Comparison of ENCODE assay signal across 8 mouse cellular contexts in the genomic region with DNA sequence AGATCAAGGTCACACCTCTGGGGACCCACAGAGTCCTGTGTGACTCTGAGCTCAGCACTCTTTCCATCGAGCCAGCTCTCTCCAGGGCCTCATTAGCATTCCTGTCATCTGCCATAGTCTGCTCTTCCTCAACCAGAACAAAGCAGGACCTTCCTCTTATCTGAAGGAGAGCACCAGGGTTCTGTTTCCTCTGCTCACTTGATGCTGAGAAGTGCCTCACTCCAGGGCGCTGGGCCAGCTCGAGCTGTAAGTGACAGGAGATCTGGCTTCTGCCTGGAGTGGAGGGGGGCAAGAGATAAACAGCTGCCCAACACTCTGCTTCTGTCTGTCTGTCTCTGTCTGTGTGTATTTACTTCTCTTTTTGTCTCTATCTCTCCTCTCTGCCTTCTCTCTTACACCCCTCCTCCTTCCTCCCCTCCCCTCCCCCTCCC. TPM values are rescaled to one million over a fixed set of nuclear protein-coding genes. Genes with fewer than 3 reads are reported as not detected.
DNase-seq lines count a peak whose midpoint lies in the region; ATAC-seq and TF ChIP-seq lines count a peak whose summit lies in the region.

No protein-coding gene starts in this region.

- no peak overlapping the region for H3K9ac ChIP-seq in forebrain, embryonic 16.5 days (replicated peaks; ENCODE audit: low read depth, low read length)
- no peak overlapping the region for H3K9ac ChIP-seq in MEL (ENCODE audit: control insufficient read depth, low read depth, low read length, poor library complexity, severe bottlenecking)
- no peak overlapping the region for H3K9ac ChIP-seq in heart, embryonic 13.5 days
- no peak overlapping the region for H3K9ac ChIP-seq in liver, embryonic 16.5 days (ENCODE audit: low read depth, low read length)

- peak overlapping the region; percentile 16 for H3K27ac ChIP-seq in forebrain, embryonic 10.5 days
- H3K27ac ChIP-seq in forebrain, embryonic 16.5 days (ENCODE audit: low read length), result no peak overlapping the region
- peak overlapping the region; percentile 87 for H3K27ac ChIP-seq in MEL (ENCODE audit: control insufficient read depth, low read depth, low read length)
- peak overlapping the region; percentile 76 for H3K27ac ChIP-seq in heart, embryonic 13.5 days (replicated peaks)
- H3K27ac ChIP-seq in liver, embryonic 16.5 days (ENCODE audit: low read length), result no peak overlapping the region

- TF ChIP-seq EP300 in MEL (IDR thresholded peaks at IDR 0.05; ENCODE audit: low read depth in 1 of 2, low read length in 2 of 2), result peak; percentile 95

- no peak for ATAC-seq in forebrain, embryonic 16.5 days
- ATAC-seq in heart, embryonic 13.5 days (ENCODE audit: extremely low read depth, insufficient number of reproducible peaks, low FRiP score, low TSS enrichment), result peak; percentile 82
- peak; percentile 74 for ATAC-seq in liver, embryonic 16.5 days (ENCODE audit: low read depth)

- H3K9me3 ChIP-seq in forebrain, embryonic 10.5 days, result no peaks in the 10 kb centered on the region
- H3K9me3 ChIP-seq in forebrain, embryonic 16.5 days (ENCODE audit: control insufficient read depth, low read length), result no peaks in the 10 kb centered on the region
- no peaks in the 10 kb centered on the region for H3K9me3 ChIP-seq in MEL (replicated peaks; ENCODE audit: insufficient read depth, low read length)
- H3K9me3 ChIP-seq in heart, embryonic 13.5 days, result peaks cover 6% of the 10 kb centered on the region
- H3K9me3 ChIP-seq in liver, embryonic 16.5 days (replicated peaks; ENCODE audit: control insufficient read depth, low read length), result no peaks in the 10 kb centered on the region

- WGBS in forebrain, embryonic 10.5 days, result 21% methylated on average over 3 of the region's 3 CpGs
- WGBS in forebrain, embryonic 16.5 days, result 9% methylated on average over 3 of the region's 3 CpGs
- WGBS in heart, embryonic 13.5 days, result 0% methylated on average over 3 of the region's 3 CpGs
- 3% methylated on average over 3 of the region's 3 CpGs for WGBS in liver, embryonic 16.5 days (ENCODE audit: insufficient replicate concordance)

- H3K79me2 ChIP-seq in MEL (ENCODE audit: control insufficient read depth, insufficient read depth, low read length, poor library complexity), result no peaks in the 10 kb centered on the region

- H3K4me2 ChIP-seq in forebrain, embryonic 16.5 days (ENCODE audit: low read length), result no peak overlapping the region
- H3K4me2 ChIP-seq in heart, embryonic 13.5 days, result peak overlapping the region; percentile 33
- H3K4me2 ChIP-seq in liver, embryonic 16.5 days (ENCODE audit: low read depth, low read length), result no peak overlapping the region

- no peaks in the 10 kb centered on the region for H3K36me3 ChIP-seq in forebrain, embryonic 10.5 days (replicated peaks)
- H3K36me3 ChIP-seq in forebrain, embryonic 16.5 days (ENCODE audit: control insufficient read depth, insufficient read depth), result no peaks in the 10 kb centered on the region
- H3K36me3 ChIP-seq in MEL (ENCODE audit: control insufficient read depth in 1 of 2, insufficient read depth in 2 of 2, low read length in 2 of 2), result peaks cover 0 to 13% of the 10 kb centered on the region in 2 experiments; a peak in 2 of 4 replicates
- H3K36me3 ChIP-seq in heart, embryonic 13.5 days, result no peaks in the 10 kb centered on the region
- H3K36me3 ChIP-seq in liver, embryonic 16.5 days (ENCODE audit: control insufficient read depth, insufficient read depth), result no peaks in the 10 kb centered on the region

- DNase-seq in forebrain, embryonic 10.5 days (ENCODE audit: extremely low spot score, low spot score), result no peak
- DNase-seq in MEL (ENCODE audit: low read depth, low spot score), result peak; percentile 99
- DNase-seq in kidney, adult 9 months, result no peak
- no peak for DNase-seq in frontal cortex, postnatal 25 days (ENCODE audit: low spot score in 2 of 2)
- DNase-seq in cerebellum, adult 8-10 months, result no peak

- H3K4me3 ChIP-seq in forebrain, embryonic 10.5 days, result no peak overlapping the region
- no peak overlapping the region for H3K4me3 ChIP-seq in forebrain, embryonic 16.5 days (replicated peaks; ENCODE audit: low read length)
- H3K4me3 ChIP-seq in MEL (ENCODE audit: control insufficient read depth in 1 of 2, insufficient read depth in 1 of 2, low read depth in 2 of 2, low read length in 2 of 2), result no peak overlapping the region
- H3K4me3 ChIP-seq in heart, embryonic 13.5 days, result no peak overlapping the region
- H3K4me3 ChIP-seq in liver, embryonic 16.5 days (ENCODE audit: low read depth, low read length), result no peak overlapping the region

- no peak for TF ChIP-seq POLR2A in MEL (IDR thresholded peaks at IDR 0.05; ENCODE audit: control insufficient read depth in 1 of 2, insufficient read depth in 1 of 2, low read depth in 1 of 2, low read length in 2 of 2, poor library complexity in 1 of 2)

- H3K4me1 ChIP-seq in forebrain, embryonic 10.5 days, result peaks cover 21% of the 10 kb centered on the region
- H3K4me1 ChIP-seq in forebrain, embryonic 16.5 days (replicated peaks; ENCODE audit: control insufficient read depth, insufficient read depth, low read length), result peaks cover 4% of the 10 kb centered on the region
- H3K4me1 ChIP-seq in MEL (ENCODE audit: control insufficient read depth in 1 of 2, insufficient read depth in 2 of 2, low read length in 2 of 2), result peaks cover 5 to 33% of the 10 kb centered on the region in 2 experiments
- H3K4me1 ChIP-seq in heart, embryonic 13.5 days, result peaks cover 31% of the 10 kb centered on the region
- peaks cover 4% of the 10 kb centered on the region for H3K4me1 ChIP-seq in liver, embryonic 16.5 days (ENCODE audit: control insufficient read depth, low read depth, low read length)

- TF ChIP-seq RAD21 in MEL (IDR thresholded peaks at IDR 0.05; ENCODE audit: low read depth, low read length), result no peak

- no peak for TF ChIP-seq CTCF in MEL (IDR thresholded peaks at IDR 0.05 in 2 of 3, conservative IDR thresholded peaks at IDR 0.05 in 1 of 3; ENCODE audit: control insufficient read depth in 1 of 3, insufficient read depth in 1 of 3, low read depth in 2 of 3, low read length in 3 of 3, poor library complexity in 1 of 3, severe bottlenecking in 1 of 3)

- no peaks in the 10 kb centered on the region for H3K27me3 ChIP-seq in forebrain, embryonic 10.5 days (ENCODE audit: poor library complexity, severe bottlenecking)
- H3K27me3 ChIP-seq in forebrain, embryonic 16.5 days (replicated peaks; ENCODE audit: control insufficient read depth, insufficient read depth, low read length), result no peaks in the 10 kb centered on the region
- no peaks in the 10 kb centered on the region for H3K27me3 ChIP-seq in MEL (ENCODE audit: control insufficient read depth in 1 of 2, insufficient read depth in 2 of 2, low read length in 2 of 2)
- no peaks in the 10 kb centered on the region for H3K27me3 ChIP-seq in heart, embryonic 13.5 days (replicated peaks)
- no peaks in the 10 kb centered on the region for H3K27me3 ChIP-seq in liver, embryonic 16.5 days (ENCODE audit: control insufficient read depth, insufficient read depth, low read depth, low read length)

TF ChIP-seq in MEL, 35 proteins besides CTCF, POLR2A, EP300 and RAD21 (continues in another document):
- TF ChIP-seq UBTF (IDR thresholded peaks at IDR 0.05; ENCODE audit: borderline replicate concordance, insufficient read depth, low read depth, low read length) (no peak), ZC3H11A (IDR thresholded peaks at IDR 0.05; ENCODE audit: low read depth, low read length) (no peak), MYC (IDR thresholded peaks at IDR 0.05; ENCODE audit: low read depth, low read length) (no peak), TBP (IDR thresholded peaks at IDR 0.05; ENCODE audit: low read depth, low read length) (peak; percentile 48; the same call in 1 of the 2 replicates), TCF12 (IDR thresholded peaks at IDR 0.05; ENCODE audit: low read depth, low read length) (peak; percentile 99), USF1 (IDR thresholded peaks at IDR 0.05; ENCODE audit: low read depth, low read length) (no peak), NELFE (IDR thresholded peaks at IDR 0.05; ENCODE audit: low read depth, low read length) (no peak), SMC3 (IDR thresholded peaks at IDR 0.05; ENCODE audit: low read depth, low read length) (no peak), SIN3A (IDR thresholded peaks at IDR 0.05; ENCODE audit: low read length) (peak; percentile 86), E2F4 (IDR thresholded peaks at IDR 0.05; ENCODE audit: borderline replicate concordance, low read depth, low read length) (no peak), TAL1 (IDR thresholded peaks at IDR 0.05; ENCODE audit: low read length) (peak; percentile 98), NRF1 (IDR thresholded peaks at IDR 0.05; ENCODE audit: insufficient read depth, low read depth, low read length, poor library complexity, severe bottlenecking) (no peak), MEF2A (IDR thresholded peaks at IDR 0.05; ENCODE audit: extremely low read depth, insufficient replicate concordance, low read depth, low read length, poor library complexity, severe bottlenecking) (no peak), MAX (IDR thresholded peaks at IDR 0.05; ENCODE audit: low read length) (no peak), ELF1 (IDR thresholded peaks at IDR 0.05; ENCODE audit: low read depth, low read length) (peak; percentile 55; the same call in 1 of the 2 replicates), POLR2AphosphoS2 (IDR thresholded peaks at IDR 0.05; ENCODE audit: low read length) (no peak), ZNF384 (IDR thresholded peaks at IDR 0.05; ENCODE audit: low read depth, low read length) (no peak), RCOR1 (IDR thresholded peaks at IDR 0.05; ENCODE audit: low read depth, low read length) (peak; percentile 80), CHD1 (IDR thresholded peaks at IDR 0.05; ENCODE audit: low read depth, low read length) (no peak), USF2 (IDR thresholded peaks at IDR 0.05; ENCODE audit: borderline replicate concordance in 1 of 2, insufficient read depth in 1 of 2, low read depth in 1 of 2, low read length in 2 of 2) (no peak), MYB (IDR thresholded peaks at IDR 0.05; ENCODE audit: low read depth, low read length) (no peak), CHD2 (IDR thresholded peaks at IDR 0.05; ENCODE audit: low read length) (peak; percentile 63), ZKSCAN1 (IDR thresholded peaks at IDR 0.05; ENCODE audit: low read depth, low read length) (no peak), ETS1 (IDR thresholded peaks at IDR 0.05; ENCODE audit: low read depth, low read length) (peak; percentile 98)

RNA-seq across cellular contexts. Expression of a gene that starts 55.3 kb away (rescaled TPM):
- 29.2 and 31.6 TPM in 2 replicates for polyA plus RNA-seq in forebrain, embryonic 10.5 days (2016; fragmentation: Nextera tagmentation; extraction: Ambion mirVana)
- 54.6 and 59.9 TPM in 2 replicates for polyA plus RNA-seq in forebrain, embryonic 16.5 days (2015; fragmentation: Nextera tagmentation; extraction: Ambion mirVana)
- total RNA-seq in MEL (2012; rRNA removed), result 23.2 and 29.2 TPM in 2 replicates
- polyA plus RNA-seq in MEL (2012; ENCODE audit: insufficient read depth in 1 of 2, insufficient read length in 2 of 2, low read depth in 1 of 2, low replicate concordance in 2 of 2, missing spikeins in 1 of 2), result 10 to 100 TPM; 22.7 to 28.8 TPM
- polyA plus RNA-seq in heart, embryonic 13.5 days (2015; fragmentation: Nextera tagmentation; extraction: Ambion mirVana), result 16.7 and 17.4 TPM in 2 replicates
- polyA plus RNA-seq in liver, embryonic 16.5 days (2015; fragmentation: Nextera tagmentation; extraction: Ambion mirVana), result 29.2 and 30.6 TPM in 2 replicates

Comparison
In these comparisons a context has a peak if more than half of its experiments do, and no peak if none do; other contexts are left out.
1. H3K27ac ChIP-seq: peak in forebrain, embryonic 10.5 days (single experiment), MEL (single experiment) and heart, embryonic 13.5 days (single experiment); none in forebrain, embryonic 16.5 days (single experiment) and liver, embryonic 16.5 days (single experiment).